Mouse (Mus musculus): ENCODE data around the gene Zfc3h1. TPM values are rescaled to one million over a fixed set of nuclear protein-coding genes. Genes with fewer than 3 reads are reported as not detected.

The Zfc3h1 gene
- total RNA-seq, 4 experiments from 2014 or later, result 36.3 to 47.5 (median 45.2) TPM

DNA sequence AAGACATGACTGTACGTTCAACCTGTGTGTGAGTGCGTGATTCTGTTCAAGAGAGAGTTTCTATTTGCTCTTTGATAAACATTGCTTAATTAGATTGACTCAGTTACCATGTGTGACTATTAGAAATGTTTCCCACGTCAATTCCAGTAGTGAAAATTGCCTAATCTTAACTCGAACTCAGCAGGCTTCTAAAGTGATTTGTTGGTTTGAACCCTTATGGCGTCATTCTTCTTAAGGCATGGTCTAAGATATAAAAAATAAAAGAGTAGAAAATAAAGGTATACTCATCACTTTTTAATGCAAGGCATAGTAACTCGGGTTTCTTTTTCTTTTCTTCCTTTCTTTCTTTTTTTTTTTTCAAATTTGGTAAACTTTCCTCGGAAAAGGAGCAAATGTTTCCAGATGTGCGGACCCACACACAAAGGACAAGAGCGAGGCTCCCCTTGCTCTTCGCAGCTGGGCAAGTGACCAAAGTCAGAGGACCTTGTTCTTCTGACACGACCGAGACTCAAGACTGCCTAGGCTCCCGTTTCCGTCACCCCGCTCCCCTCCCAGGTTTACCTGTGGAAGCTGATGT is 1.0 kb upstream of the Zfc3h1 start:
- no peak for DNase-seq (ENCODE audit: low spot score in 2 of 2)

DNA sequence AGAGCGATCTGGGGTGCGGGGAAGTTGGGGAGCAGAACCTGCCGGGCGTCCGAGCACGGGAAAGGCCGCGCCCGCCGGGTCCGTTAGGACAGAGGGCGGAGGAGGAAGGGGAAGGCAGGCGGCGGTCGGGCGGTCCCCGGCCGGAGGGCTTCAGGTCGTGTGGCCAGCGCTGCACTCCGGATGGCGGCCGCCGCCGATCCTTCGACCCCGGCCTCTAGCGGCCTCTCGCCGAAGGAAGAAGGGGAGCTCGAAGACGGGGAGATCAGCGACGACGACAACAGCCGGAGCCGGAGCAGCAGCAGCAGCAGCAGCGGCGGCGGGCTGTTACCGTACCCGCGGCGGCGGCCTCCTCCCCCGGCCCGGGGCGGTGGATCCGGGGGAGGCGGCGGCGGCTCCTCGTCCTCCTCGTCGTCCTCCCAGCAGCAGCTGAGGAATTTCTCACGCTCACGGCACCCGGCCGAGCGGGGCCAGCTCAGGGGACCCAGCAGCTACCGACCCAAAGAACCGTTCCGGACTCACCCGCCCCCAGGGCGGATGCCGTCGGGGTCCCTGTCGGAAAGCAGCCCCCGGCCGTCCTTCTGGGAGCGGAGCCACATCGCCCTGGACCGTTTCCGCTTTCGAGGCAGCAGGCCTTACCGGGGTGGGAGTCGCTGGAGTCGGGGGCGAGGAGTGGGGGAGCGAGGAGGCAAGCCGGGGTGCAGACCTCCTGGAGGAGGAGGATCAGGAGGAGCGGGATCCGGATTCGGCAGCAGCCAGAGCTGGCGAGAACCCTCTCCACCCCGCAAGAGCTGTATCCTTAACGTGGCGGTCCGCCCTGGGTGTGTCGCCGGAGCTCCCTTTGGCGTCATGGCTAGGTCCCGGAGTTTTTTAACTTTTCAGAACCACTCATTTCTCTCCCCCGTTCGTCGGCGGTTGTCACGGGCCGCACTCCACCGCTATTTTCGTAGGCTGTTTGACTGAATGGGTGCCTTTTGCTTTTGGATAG is 551 bp downstream of the Zfc3h1 start:
- peak; percentile 37 to 39 for DNase-seq (ENCODE audit: low spot score in 2 of 2)

DNA sequence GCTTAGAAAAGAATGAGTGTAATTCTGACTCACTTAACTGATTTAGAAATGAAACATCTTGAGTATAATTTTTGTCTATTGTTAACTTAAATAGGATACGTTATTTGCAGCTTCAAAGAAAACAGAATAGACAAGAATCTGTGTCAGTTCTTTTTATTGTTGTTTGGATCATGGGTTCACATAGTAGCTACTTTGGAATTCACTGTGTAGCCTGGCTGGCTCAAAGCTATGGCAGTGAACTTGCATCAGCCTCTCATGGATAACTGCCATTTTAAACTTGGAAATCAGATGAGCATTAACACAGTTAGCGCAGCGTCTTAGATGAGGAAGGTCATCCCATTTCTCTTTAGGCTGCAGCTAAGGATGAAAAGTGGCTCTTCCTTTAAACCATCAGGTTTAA is 3.1 kb downstream of the Zfc3h1 start:
- DNase-seq (ENCODE audit: low spot score in 2 of 2), result no peak

DNA sequence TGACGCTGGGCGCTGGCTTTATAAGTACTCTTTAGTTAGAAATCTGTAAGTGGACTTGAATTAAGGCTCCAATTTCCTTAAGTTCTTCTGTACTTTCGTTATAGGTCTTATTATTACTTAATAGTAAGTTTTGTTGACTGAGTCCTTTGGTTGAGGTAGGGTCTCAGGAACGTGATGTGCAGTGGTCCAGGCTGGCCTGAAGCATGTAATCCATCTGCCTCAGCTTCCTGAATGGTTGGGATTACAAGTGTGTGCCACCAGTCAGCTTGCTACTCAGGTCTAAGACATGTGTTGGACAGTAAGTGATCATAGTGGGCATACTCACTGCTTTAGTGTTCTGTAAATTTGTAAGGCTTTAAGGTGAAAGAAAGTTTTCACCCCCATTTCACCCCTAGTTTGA is 6.3 kb downstream of the Zfc3h1 start:
- DNase-seq (ENCODE audit: low spot score in 2 of 2), result no peak

DNA sequence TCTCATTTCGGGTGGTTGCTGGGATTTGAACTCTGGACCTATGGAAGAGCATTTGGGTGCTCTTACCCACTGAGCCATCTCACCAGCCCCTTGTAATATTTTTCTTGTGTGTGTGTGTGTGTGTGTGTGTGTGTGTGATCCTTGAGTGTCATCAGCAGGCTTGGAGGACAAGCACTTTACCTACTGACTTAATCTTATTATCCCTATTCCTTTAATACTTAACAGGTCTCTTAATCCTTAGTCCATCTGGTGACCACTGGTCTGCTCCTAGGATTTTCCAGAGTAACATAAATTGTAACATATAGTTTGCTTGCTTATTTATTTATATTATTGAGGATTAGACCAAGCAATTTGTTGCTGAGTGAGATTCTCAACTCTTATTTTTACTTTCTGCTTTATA is 7.1 kb downstream of the Zfc3h1 start:
- DNase-seq (ENCODE audit: low spot score in 2 of 2), result no peak

DNA sequence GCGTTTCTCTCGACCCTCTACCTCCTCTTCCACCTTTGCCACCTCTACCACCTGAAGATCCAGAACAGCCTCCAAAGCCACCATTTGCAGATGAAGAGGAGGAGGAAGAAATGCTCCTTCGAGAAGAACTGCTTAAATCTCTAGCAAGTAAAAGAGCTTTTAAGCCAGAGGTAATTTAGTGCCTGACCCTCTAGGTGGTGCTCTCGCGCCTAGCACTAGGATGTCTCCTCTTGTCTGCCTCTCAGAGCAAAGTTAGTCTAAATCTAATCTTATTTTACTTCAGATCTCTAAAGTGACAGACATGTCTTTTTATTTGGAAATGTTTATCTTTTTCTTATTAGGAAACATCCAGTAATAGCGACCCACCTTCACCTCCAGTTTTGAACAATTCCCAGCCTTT is 21.6 kb downstream of the Zfc3h1 start:
- DNase-seq (ENCODE audit: low spot score in 2 of 2), result peak; percentile 8 to 18

DNA sequence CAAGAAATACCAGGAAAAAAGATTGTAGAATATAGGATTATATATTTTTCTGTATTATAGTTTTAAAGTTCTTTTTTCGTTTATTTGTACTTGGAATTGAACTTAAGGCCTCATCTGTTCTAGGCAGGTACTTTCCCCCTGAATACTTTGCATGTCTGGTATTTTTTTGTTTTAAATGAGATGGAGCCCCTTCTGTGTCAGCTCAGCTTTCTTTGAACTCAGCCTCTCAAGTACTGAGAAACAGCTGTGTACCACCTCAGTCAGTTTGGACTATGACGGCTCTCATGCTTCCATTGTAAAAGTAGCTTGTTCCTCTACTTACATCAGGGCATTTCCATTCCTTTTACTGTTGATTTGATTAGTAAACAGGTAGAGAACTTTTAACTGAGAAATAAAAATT is 28.7 kb downstream of the Zfc3h1 start:
- DNase-seq (ENCODE audit: low spot score in 2 of 2), result no peak

DNA sequence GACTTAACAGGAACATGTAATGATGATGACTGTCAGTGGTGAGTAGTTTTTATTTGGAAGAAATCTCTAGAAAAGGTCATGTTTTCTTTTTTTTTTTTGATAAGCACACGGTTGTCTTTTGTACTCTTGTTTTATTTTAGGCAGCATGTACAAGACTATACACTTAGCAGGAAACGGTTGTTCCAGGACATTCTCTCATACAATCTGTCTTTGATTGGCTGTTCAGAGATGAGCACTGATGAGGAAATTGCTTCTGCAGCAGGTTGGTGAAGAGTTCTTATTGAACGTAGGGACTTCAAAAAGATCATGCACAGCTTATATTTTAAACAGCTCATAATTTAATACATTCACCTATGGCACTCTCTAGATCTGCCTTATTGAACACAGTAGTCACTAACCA is 29.3 kb downstream of the Zfc3h1 start:
- no peak for DNase-seq (ENCODE audit: low spot score in 2 of 2)

DNA sequence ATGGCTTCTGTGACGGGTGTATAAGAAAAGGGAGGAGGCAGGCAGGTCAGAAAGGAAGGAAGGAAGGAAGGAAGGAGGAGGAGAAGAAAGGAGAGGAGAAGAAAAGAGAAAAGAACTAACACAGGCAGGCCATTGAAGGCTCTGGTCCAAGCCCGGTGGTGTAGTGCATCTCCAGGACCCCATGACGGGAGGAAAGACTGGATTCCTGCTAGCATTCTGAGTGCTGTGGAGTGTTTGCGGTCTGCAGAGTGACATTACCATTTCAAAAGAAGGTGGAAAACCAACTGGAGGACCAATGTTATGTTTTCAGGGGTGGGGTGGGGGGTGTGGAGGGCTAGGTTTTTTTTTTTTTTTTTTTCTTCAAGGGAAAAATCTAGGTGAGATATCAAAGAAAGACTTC is 37.2 kb downstream of the Zfc3h1 start:
- DNase-seq (ENCODE audit: low spot score in 2 of 2), result no peak

DNA sequence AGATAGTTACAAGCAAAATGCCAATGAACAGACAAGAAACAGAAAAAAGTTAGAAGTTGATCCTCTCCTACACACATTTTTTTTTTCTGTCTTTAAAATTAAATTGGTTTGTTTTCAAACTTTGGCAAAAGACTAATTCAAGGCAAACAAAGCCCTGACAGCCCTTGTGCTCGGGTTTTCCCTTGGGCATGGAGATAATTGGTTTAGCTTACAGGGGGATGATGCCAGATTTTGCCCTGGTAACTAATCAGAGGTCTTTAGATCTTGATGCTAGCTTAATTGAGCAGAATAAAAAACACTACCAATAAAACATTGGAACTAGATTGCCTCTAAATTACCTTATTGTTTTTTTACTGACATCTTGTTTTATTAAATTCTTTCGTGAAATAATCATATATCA is 40.6 kb downstream of the Zfc3h1 start:
- no peak for DNase-seq (ENCODE audit: low spot score in 2 of 2)

DNA sequence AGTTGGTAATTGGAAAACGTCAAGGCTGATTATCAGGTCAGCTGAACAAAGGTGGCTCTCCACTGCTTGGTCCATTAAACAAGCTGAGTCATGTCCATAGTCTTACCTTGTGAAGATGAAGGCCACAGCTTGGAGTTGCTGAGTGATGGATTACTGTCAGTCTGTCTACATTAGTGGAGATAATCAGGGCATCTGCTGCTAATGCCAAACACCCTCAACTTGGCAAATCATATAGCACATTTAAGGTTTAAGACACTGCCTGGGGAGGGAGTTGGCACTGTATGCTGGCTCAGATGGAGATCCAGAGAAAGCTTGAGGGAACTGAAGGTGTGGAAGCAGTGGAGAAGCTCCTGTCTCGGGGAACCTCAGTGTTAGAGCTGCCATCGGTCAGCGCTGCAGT is 52.5 kb downstream of the Zfc3h1 start:
- DNase-seq (ENCODE audit: low spot score in 2 of 2), result no peak

DNA sequence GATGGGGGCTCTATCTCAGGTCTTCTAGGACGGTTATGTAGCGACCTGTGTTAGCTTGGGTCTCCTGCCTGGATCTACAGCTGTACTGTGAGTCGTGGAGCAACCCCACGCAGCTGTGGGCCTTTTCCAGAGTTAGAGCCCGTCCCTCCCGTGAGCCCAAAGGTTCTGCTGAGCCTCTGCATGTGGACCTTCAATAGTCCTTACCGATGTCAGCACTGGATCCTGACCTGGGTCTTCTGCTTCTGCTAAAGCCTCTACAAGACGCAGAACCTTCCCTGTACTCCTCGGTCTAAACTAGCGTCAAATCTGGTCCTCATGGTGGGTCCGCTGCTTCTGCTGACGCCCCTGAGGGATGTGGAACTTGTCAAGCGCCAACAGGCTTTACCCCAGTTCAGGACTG is 63.9 kb downstream of the Zfc3h1 start:
- DNase-seq (ENCODE audit: low spot score in 2 of 2), result no peak

DNA sequence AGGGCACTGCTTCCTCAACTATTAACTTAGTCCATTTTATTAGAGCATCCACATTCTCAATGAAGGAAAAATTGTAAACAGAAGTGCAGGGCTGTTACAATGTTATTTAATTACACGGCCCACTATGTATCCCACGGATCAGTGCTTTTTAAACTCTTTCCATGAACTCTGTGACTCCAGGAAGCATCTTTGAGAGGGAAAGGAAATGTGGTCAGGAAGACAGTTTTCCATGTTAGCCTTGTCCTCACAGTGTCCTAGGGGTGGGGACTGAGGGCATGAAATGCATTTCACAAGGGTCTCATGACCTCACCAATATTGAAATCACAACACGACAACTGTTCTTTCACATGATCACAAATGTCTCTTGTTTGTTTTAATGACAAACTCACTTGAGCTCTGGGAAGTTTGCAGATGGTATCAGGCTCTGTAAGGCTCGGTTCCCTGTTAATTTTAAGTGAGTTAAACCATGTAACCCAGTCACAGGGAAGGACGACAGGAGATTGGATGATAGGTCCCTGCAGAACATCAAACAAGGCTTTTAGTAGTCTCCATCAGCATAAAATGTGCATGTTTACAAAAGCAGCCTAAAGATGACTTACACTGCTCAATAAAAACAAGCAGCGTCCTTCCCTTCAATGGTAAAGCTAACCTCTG is 72.7 kb downstream of the Zfc3h1 start:
- no peak for DNase-seq (ENCODE audit: low spot score in 2 of 2)

DNA sequence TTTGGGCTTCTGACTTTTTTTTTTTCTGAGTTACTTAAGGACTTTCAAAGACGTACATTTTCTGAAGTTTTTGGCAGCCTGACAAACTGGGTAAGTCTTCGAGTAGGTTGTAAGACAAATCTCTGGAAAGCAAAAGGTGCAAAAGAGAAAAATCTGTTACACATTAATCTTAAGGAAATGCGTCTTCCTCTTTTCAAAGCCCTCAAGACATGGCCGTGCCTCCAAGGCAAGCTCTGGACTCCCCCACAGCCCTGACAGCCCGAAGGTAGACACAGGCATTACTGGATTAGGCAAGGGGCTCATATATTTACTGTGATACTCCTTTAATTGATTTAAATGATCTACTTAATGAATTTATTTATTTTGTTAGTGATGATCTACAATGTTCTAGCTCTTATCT is 77.9 kb downstream of the Zfc3h1 start:
- no peak for DNase-seq (ENCODE audit: low spot score in 2 of 2)

DNA sequence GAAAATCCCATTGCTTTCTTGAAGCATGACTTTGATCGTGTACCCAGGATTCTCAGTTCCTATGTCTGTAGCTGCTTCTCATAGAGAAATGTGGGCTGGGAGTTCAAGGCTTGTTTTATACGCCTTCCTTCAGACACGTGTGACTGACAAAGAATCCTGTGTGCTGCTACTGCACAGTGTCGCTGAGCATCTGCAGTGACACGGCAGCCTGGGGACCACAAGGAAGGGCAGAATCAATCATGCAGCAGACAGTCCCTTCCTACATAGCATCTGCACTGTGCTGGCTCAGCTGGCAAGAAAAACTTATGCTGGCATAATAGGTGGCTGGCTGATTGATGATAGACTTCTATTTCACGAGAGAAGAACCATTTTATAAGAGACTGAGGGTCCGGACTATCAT is 80.3 kb downstream of the Zfc3h1 start:
- DNase-seq (ENCODE audit: low spot score in 2 of 2), result no peak

DNA sequence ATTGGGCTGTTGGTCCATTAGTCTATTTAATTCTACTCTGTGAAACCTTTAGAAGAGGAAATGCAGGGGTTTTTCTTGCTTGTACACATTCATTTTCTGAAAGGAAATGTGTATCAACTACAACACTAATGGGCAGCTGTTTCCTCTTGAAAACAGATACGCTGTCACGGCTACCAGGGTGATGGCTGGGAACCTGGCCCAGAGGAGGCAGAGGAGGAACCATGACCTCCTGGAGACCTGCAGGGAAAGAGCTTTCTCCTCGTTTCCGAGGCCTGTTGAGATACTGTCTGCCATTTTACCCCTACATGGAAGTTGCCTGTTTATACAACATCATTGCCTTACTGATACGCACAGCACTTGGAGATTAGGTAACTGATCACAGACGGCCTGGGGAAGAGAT is 81.0 kb downstream of the Zfc3h1 start:
- DNase-seq (ENCODE audit: low spot score in 2 of 2), result no peak

DNA sequence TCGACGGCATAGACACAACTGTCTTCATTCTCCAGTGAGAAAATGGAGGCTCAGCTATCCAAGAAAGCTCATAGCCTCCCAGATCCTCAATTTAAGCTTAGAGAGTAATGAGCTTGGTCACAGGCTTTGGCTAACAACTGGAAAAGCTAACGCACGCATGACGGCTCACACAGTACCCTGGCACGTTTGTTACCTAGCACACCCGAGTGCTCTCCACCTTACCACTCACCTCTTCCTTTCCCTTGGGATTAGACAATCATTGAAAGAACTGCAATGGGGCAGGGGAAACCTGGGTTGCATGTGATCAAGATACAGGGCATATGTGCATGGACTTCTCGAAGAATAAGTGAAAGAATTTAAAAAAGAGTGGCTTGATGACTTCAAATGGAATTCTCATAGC is 83.2 kb downstream of the Zfc3h1 start:
- DNase-seq (ENCODE audit: low spot score in 2 of 2), result no peak

DNA sequence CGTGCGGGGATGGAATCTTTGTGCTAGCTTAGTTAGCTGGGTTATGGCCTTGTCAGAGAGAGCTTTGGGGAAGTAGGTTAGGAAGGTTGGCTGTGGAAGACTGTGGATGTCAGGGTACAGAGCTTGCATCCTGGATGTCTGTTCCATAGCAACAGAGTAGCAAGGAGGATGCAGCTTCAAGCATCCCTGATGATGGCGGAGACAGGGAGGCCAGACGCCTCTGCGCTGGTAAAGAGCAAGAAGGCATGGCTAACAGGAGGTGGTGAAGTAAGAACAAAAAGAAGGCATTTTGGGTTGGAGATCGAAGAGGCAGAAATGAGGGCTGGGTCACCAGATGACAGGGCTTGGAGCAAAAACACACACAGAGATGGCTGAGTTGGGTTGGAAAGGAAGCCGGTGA is 83.9 kb downstream of the Zfc3h1 start:
- no peak for DNase-seq (ENCODE audit: low spot score in 2 of 2)

DNA sequence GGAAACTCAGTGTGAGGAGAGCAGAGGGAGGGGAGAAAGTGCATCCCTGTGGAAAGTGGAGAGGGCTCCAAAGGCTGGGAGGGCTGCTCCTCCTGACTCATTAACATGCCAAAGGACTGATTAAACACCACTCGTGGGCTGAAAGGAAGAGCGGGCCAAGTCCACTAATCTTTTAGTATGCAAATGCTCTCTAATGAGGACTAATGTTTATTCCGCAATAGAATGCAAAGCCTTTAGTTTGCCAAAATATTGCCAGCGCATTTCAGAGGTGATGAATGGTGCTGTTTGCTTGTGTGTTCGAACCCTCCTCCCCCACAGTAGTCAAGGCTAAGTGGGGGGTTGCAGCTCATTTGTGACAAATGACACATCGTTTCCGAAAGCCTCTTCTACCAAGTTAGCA is 84.3 kb downstream of the Zfc3h1 start:
- DNase-seq (ENCODE audit: low spot score in 2 of 2), result no peak

DNA sequence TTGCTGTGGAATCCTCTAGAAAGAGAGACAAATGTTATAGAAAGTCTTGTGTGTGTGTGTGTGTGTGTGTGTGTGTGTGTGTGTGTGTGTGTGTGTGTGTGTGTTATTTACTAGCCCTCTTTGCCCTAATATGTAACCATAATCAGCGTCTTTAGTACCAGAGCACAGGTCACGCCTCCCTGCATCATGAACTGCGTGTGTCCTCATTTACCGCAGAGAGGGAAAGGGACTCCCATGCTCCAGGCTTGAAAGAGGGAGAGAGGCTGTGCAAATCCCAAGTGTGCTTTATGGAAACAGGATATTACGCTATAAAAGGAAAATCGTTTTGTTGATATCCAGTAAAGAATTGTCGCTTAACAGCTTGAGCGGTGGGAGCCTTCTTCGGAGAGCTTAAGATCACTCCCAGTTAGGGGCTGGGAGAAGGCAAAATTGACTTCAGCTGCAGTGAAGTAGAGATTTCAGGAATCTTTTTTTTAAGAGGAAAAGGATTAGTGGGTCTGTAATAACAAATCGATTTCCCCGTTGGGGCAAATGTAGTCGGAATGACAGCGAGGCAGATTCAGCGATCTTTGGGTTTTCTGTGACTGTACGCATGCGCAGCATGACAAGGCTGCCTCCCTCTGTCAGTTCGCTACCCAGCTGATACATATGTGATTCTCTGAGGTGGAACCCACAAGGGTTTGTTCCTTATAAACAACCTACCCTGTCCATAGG is 86.0 kb downstream of the Zfc3h1 start:
- DNase-seq (ENCODE audit: low spot score in 2 of 2), result no peak

DNA sequence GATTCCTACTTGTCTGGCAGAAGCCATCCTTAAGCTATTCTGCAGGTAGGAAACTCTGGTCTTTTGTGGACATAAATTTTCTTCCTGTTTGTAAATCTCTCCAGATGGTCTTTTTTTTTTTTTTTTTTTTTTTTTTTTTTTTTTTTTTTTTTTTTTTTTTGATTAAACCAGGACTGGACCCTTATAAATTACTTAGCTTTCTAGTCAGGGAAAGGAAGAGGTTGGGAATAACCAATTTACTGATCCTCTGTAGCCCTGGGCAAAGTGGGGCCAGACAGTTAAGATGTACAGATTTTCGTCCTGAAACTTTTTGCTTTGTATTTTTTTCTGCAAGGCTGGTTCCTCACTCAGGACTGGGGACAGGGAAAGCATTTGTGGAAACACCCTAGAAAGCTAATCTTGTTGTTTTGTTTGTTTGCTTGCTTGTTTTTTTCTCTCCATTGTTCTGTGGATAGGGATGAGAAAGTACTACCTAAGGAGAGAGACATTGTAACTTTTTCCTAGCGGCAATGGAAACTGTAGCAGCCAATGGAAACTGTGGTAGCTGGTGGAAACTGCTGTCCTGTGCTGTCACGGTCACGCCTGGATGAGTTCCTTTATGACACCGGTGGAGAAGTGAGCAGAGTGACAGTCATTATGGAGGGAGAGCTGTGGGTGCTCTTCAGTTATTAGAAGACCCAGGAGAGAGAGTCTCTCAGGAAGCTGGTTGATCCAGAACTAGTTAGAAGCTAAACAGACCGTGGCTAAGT is 88.6 kb downstream of the Zfc3h1 start:
- no peak for DNase-seq (ENCODE audit: low spot score in 2 of 2)

Measured in left cerebral cortex, adult 8-10 months (tissue).